Mouse (Mus musculus) forebrain, embryonic 15.5 days (tissue): ENCODE data around the gene Hspa2. TPM values are rescaled to one million over a fixed set of nuclear protein-coding genes. Genes with fewer than 3 reads are reported as not detected.

Source experiments
- ATAC-seq: fragments of 200-750 bp; cut with Nextera tagmentation; replicated peaks from 2 replicates; pipeline ENCODE4 v1.8.0; 2017; ENCODE audit warnings: mild to moderate bottlenecking, moderate TSS enrichment, moderate library complexity
- H3K27ac ChIP-seq: fragments of 300-500 bp; sonication (generic); replicated peaks from 2 replicates; pipeline ENCODE4 v1.5.1; 2015; ENCODE audit warnings: mild to moderate bottlenecking, inconsistent platforms
- H3K27me3 ChIP-seq: fragments of 300-500 bp; sonication (generic); 2 replicates; pipeline ENCODE4 v1.6.1; 2015; ENCODE audit warnings: inconsistent platforms
- H3K36me3 ChIP-seq: fragments of 300-500 bp; sonication (generic); 2 replicates; pipeline ENCODE4 v1.6.1; 2015; ENCODE audit warnings: mild to moderate bottlenecking, inconsistent platforms
- H3K4me1 ChIP-seq: fragments of 300-500 bp; sonication (generic); 2 replicates; pipeline ENCODE4 v1.6.1; 2015; ENCODE audit warnings: inconsistent platforms
- H3K4me2 ChIP-seq: fragments of 300-500 bp; sonication (generic); replicated peaks from 2 replicates; pipeline ENCODE4 v1.6.1; 2015; ENCODE audit warnings: mild to moderate bottlenecking, inconsistent platforms
- H3K4me3 ChIP-seq: fragments of 300-500 bp; sonication (generic); 2 replicates; pipeline ENCODE4 v1.5.1; 2015; ENCODE audit warnings: mild to moderate bottlenecking, inconsistent platforms
- H3K9ac ChIP-seq: fragments of 300-500 bp; sonication (generic); replicated peaks from 2 replicates; pipeline ENCODE4 v1.6.1; 2015; ENCODE audit warnings: mild to moderate bottlenecking, inconsistent platforms
- H3K9me3 ChIP-seq: fragments of 300-500 bp; sonication (generic); 2 replicates; pipeline ENCODE4 v1.6.1; 2016; ENCODE audit warnings: inconsistent platforms
- WGBS: fragments of 180-500 bp; shearing (Covaris S2); methylation state at CpG from one replicate; pipeline ENCODE4 v1.1.7; 2015; ENCODE audit warnings: mixed read lengths; 5-methylcytosine and 5-hydroxymethylcytosine counted together
- polyA plus RNA-seq: library from polyadenylated mRNA; unstranded; fragments of >200 nt; fragmentation: Nextera tagmentation; extraction: Ambion mirVana; gene quantifications from 2 replicates; pipeline ENCODE4 v1.2.1, GENCODE M21; 2015

Gene Hspa2
- polyA plus RNA-seq, 1 experiment from 2014 or later = 5.7 TPM

- H3K36me3 ChIP-seq = no peaks in the 10 kb centered on the region
- WGBS = 78% methylated on average over 6 of the region's 6 CpGs
- H3K27ac ChIP-seq = no peak overlapping the region
- no peaks in the 10 kb centered on the region for H3K9me3 ChIP-seq
- H3K9ac ChIP-seq = no peak overlapping the region
- ATAC-seq = no peak
- H3K4me2 ChIP-seq = no peak overlapping the region
- no peaks in the 10 kb centered on the region for H3K27me3 ChIP-seq
- no peak overlapping the region for H3K4me3 ChIP-seq
- H3K4me1 ChIP-seq = no peaks in the 10 kb centered on the region
Observed at GRCm38 (mm10) chr12:76444862-76445261, 40.9 kb downstream of the Hspa2 start.

GRCm38 (mm10) chr12:76446201-76446600 lies 42.2 kb downstream of the Hspa2 start:
- Histone ChIP-seq H3K9ac (no peak overlapping the region), H3K4me3 (no peak overlapping the region), H3K36me3 (no peaks in the 10 kb centered on the region), H3K27me3 (no peaks in the 10 kb centered on the region), H3K4me2 (no peak overlapping the region), H3K4me1 (no peaks in the 10 kb centered on the region), H3K27ac (no peak overlapping the region), H3K9me3 (no peaks in the 10 kb centered on the region)
- ATAC-seq = no peak
- WGBS = 89% methylated on average over 11 of the region's 11 CpGs

- H3K4me1 ChIP-seq = no peaks in the 10 kb centered on the region
- H3K9me3 ChIP-seq = no peaks in the 10 kb centered on the region
- H3K27ac ChIP-seq = no peak overlapping the region
- H3K9ac ChIP-seq = no peak overlapping the region
- H3K27me3 ChIP-seq = no peaks in the 10 kb centered on the region
- no peak for ATAC-seq
- no peak overlapping the region for H3K4me2 ChIP-seq
- WGBS = 82% methylated on average over 6 of the region's 6 CpGs
- no peaks in the 10 kb centered on the region for H3K36me3 ChIP-seq
- H3K4me3 ChIP-seq = no peak overlapping the region
Observed at GRCm38 (mm10) chr12:76448127-76448526, 44.2 kb downstream of the Hspa2 start.

- Histone ChIP-seq H3K9ac (no peak overlapping the region), H3K4me3 (no peak overlapping the region), H3K4me1 (no peaks in the 10 kb centered on the region), H3K9me3 (no peaks in the 10 kb centered on the region), H3K27me3 (no peaks in the 10 kb centered on the region), H3K27ac (no peak overlapping the region), H3K36me3 (no peaks in the 10 kb centered on the region), H3K4me2 (no peak overlapping the region)
- 81% methylated on average over 2 of the region's 2 CpGs for WGBS
- no peak for ATAC-seq
Observed at GRCm38 (mm10) chr12:76452203-76452602, 48.2 kb downstream of the Hspa2 start.

Other genes starting within 250 kb of the Hspa2 start
- 0.22 TPM in 2 replicates for gene Esr2, start 226.9 kb upstream of the Hspa2 start, polyA plus RNA-seq
- gene Tex21, start 157.4 kb upstream of the Hspa2 start, polyA plus RNA-seq = not detected in 2 replicates
- 45.2 and 46.4 TPM in 2 replicates for gene Mthfd1, start 148.9 kb upstream of the Hspa2 start, polyA plus RNA-seq
- gene Akap5, start 79.3 kb upstream of the Hspa2 start, polyA plus RNA-seq = 7.3 and 7.4 TPM in 2 replicates
- gene Zbtb25, start 34.6 kb upstream of the Hspa2 start, polyA plus RNA-seq = 16.2 and 19.0 TPM in 2 replicates
- gene Zbtb1, start 33.9 kb upstream of the Hspa2 start, polyA plus RNA-seq = 4.5 TPM in 2 replicates
- 1.2 TPM in 2 replicates for gene Ppp1r36, start 13.4 kb downstream of the Hspa2 start, polyA plus RNA-seq
- gene Plekhg3, start 126.7 kb downstream of the Hspa2 start, polyA plus RNA-seq = 0.79 and 1.2 TPM in 2 replicates